Mouse (Mus musculus) gastrocnemius, adult 2 months (tissue): Measurements from ENCODE around the gene Slc39a13. TPM values are rescaled to one million over a fixed set of nuclear protein-coding genes. Genes with fewer than 3 reads are reported as not detected.
A peak's percentile ranks its signal among the peaks of the same experiment; 100 is the strongest.

Experiments
- DNase-seq: peaks from one replicate; pipeline ENCODE4 v3.0.0; 2022
- H3K27ac ChIP-seq: fragments of 200-600 bp; 2 replicates; pipeline ENCODE4 v1.8.1; 2022; ENCODE audit warnings: mild to moderate bottlenecking
- H3K4me3 ChIP-seq: fragments of 200-600 bp; 2 replicates; pipeline ENCODE4 v1.8.1; 2022; ENCODE audit warnings: mild to moderate bottlenecking, moderate library complexity
- CTCF ChIP-seq: fragments of 200-600 bp; IDR thresholded peaks from 2 replicates; pipeline ENCODE4 v1.8.1; 2022; ENCODE audit warnings: antibody characterized with exemption, mild to moderate bottlenecking, moderate library complexity
- intact Hi-C: fragments of 180-260 bp; cut with DNase I; formaldehyde crosslinking; loops from one replicate; pipeline ENCODE4 v1.15.1; 2025
- total RNA-seq, 2 experiments: library from RNA; stranded (reverse); gene quantifications; 2 replicates each; pipeline ENCODE4 v1.2.3; 2021

Gene Slc39a13
- total RNA-seq, 2 experiments from 2014 or later, result 18.7 to 22.0 TPM

GRCm38 (mm10) chr2:91110429-91110828 lies 40.2 kb upstream of the Slc39a13 start:
- DNase-seq, result no peak
- no peak overlapping the region for H3K4me3 ChIP-seq
- no peak for TF ChIP-seq CTCF
- intact Hi-C loops, result no loop called here
- H3K27ac ChIP-seq, result no peak overlapping the region

GRCm38 (mm10) chr2:91109807-91110385 lies 39.7 kb upstream of the Slc39a13 start:
- intact Hi-C loops, result no loop called here
- no peak for DNase-seq
- no peak for TF ChIP-seq CTCF
- Histone ChIP-seq H3K27ac (no peak overlapping the region), H3K4me3 (no peak overlapping the region)

GRCm38 (mm10) chr2:91109241-91109640 lies 39.0 kb upstream of the Slc39a13 start:
- intact Hi-C loops, result no loop called here
- TF ChIP-seq CTCF, result no peak
- H3K4me3 ChIP-seq, result no peak overlapping the region
- DNase-seq, result no peak
- no peak overlapping the region for H3K27ac ChIP-seq

GRCm38 (mm10) chr2:91108156-91108555 lies 37.9 kb upstream of the Slc39a13 start:
- TF ChIP-seq CTCF, result no peak
- H3K4me3 ChIP-seq, result no peak overlapping the region
- H3K27ac ChIP-seq, result no peak overlapping the region
- intact Hi-C loops, result no loop called here
- no peak for DNase-seq

- peak overlapping the region; percentile 75 for H3K27ac ChIP-seq
- peak; percentile 96 for TF ChIP-seq CTCF
- no peak overlapping the region for H3K4me3 ChIP-seq
- DNase-seq, result peak; percentile 94
- intact Hi-C loops, result loop anchor here (1.0 to 2.0 kb wide), 2 partner anchors 31 to 234 kb away; partner anchors contain the start of gene Slc39a13
Observed at GRCm38 (mm10) chr2:91101124-91101740, 31.0 kb upstream of the Slc39a13 start.

- peak overlapping the region; percentile 56 for H3K4me3 ChIP-seq
- intact Hi-C loops, result no loop called here
- peak overlapping the region; percentile 59; the same call in 1 of the 2 replicates for H3K27ac ChIP-seq
- no peak for TF ChIP-seq CTCF
- DNase-seq, result no peak
Observed at GRCm38 (mm10) chr2:91098156-91098555, 27.9 kb upstream of the Slc39a13 start.

GRCm38 (mm10) chr2:91097015-91097414 lies 26.8 kb upstream of the Slc39a13 start:
- TF ChIP-seq CTCF, result no peak
- H3K27ac ChIP-seq, result peak overlapping the region; percentile 59
- intact Hi-C loops, result no loop called here
- peak overlapping the region; percentile 56 for H3K4me3 ChIP-seq
- no peak for DNase-seq

- DNase-seq, result peak; percentile 47
- no peak for TF ChIP-seq CTCF
- H3K27ac ChIP-seq, result peak overlapping the region; percentile 59
- peak overlapping the region; percentile 56 for H3K4me3 ChIP-seq
- intact Hi-C loops, result no loop called here
Observed at GRCm38 (mm10) chr2:91096524-91096923, 26.3 kb upstream of the Slc39a13 start.

GRCm38 (mm10) chr2:91090827-91091226 lies 20.6 kb upstream of the Slc39a13 start:
- Histone ChIP-seq H3K27ac (peak overlapping the region; percentile 46; the same call in 1 of the 2 replicates), H3K4me3 (no peak overlapping the region)
- DNase-seq, result no peak
- TF ChIP-seq CTCF, result no peak
- intact Hi-C loops, result no loop called here

GRCm38 (mm10) chr2:91090208-91090607 lies 20.0 kb upstream of the Slc39a13 start:
- intact Hi-C loops, result no loop called here
- no peak for TF ChIP-seq CTCF

GRCm38 (mm10) chr2:91088987-91089386 lies 18.8 kb upstream of the Slc39a13 start:
- intact Hi-C loops, result no loop called here
- no peak for TF ChIP-seq CTCF
- Histone ChIP-seq H3K4me3 (no peak overlapping the region), H3K27ac (peak overlapping the region; percentile 8; the same call in 1 of the 2 replicates)
- no peak for DNase-seq

More at GRCm38 (mm10) chr2:91090208-91090607, 20.0 kb upstream of the Slc39a13 start:
- H3K27ac ChIP-seq, result peak overlapping the region; percentile 46
- DNase-seq, result no peak
- no peak overlapping the region for H3K4me3 ChIP-seq

GRCm38 (mm10) chr2:91087453-91087852 lies 17.2 kb upstream of the Slc39a13 start:
- H3K4me3 ChIP-seq, result no peak overlapping the region
- no peak for TF ChIP-seq CTCF
- peak overlapping the region; percentile 95; the same call in 1 of the 2 replicates for H3K27ac ChIP-seq
- intact Hi-C loops, result no loop called here
- no peak for DNase-seq

- peak overlapping the region; percentile 95 for H3K27ac ChIP-seq
- H3K4me3 ChIP-seq, result no peak overlapping the region
- no peak for TF ChIP-seq CTCF
- no peak for DNase-seq
- intact Hi-C loops, result no loop called here
Observed at GRCm38 (mm10) chr2:91086392-91087237, 16.4 kb upstream of the Slc39a13 start.
